Mouse (Mus musculus): ENCODE results near the gene Atox1.

Gene Atox1

DNA sequence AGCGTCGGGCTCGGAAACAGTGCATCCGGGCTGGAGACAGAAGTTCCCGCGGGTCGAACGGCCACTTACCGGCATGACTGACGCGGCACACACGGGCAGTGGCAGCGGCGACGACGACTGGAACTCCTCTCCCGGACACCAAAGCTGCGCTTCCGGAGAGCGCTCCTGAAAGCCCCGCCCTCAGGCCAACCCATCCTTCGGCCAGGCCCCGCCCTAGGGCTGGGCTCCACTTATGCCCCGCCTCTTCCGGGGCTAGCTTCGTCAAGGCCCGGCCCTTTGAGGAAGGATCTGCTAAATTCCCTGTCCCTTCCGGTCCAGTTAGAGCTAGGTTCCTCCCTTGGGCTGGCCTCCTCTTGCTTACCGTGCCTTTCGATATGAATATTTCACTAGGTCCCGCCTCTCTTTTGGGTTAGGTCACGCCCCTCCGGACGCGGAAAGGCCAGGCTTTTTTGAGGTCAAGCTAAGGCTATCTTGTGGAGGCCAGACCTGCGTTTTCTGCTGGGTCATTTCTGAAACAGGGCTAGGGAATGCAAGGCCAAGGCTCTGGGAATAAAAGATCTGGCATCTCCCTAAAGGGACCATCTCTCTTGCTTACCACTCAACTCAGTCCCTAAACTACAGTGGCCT, at the start of gene Atox1:
Gene Atox1, minus strand, starts transcription at position 221 of the 627 bp plus-strand sequence.
- DNase-seq (ENCODE audit: low read depth, low spot score), result peak; percentile 98

DNA sequence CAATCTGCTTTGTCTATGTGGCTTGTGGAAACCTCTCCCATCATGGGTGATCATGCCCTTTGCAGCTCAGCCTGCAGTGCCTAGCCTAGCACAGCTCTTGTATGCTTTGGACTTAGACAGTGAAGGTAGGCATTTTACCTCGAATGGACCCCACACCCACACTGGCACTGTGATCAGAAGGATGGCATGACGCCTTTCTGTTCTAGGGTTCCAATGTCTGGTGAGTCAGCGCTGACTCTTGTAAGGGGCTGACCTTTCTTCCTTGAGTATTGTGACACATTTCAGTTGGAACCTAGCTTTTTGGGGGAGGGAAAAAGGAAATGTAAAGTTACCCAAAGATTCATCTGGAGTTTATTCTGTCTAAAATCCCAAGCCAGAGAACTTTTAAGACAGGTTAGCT, 44.4 kb upstream of the Atox1 start:
- DNase-seq (ENCODE audit: low read depth, low spot score), result no peak

DNA sequence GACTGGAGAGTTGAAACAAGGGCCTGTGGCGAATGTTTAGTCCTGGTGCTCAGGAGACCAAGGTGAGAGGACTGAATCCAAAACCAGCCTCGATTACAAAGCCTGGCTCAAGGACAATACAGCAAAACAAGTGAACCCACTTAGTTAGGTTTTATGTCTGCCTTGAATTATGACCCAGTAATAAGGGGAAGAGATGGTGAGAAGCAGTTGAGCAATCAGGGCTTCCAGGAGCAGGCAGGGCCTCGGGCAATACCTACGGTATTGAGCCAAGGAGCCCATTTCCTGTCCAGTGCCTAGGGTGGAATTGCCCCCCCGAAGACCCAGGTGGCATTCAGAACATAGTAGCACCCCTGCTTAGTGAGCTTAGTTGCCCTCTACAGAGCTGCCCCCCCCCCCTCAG, 41.8 kb upstream of the Atox1 start:
- no peak for DNase-seq (ENCODE audit: low read depth, low spot score)

DNA sequence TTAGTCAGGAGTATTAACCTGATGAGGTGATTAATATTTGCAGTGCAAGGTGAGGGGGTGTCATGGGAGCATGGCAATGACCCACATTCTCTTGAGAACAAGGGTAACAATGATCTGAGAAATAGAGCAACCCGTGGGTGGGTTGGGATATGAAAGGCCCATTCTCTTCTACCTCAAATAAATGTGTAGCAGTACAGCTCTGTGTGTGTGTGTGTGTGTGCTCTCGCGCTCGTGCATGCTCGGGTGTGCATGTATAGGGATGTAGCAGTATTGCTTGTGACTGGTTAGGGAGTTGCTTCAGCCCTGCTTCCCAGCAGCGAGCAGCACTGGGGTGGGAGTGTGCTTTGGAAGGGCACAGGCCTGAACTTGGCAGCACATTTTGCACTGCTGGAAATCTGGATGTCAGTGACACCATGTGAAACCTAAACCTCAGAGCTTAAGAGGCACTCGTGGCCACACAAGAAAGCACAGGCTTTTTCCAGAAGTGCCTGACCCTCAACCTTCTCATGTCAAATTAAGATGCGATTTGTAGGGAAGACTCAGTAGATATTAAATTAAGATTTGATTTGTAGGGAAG, 41.0 kb upstream of the Atox1 start:
- peak; percentile 48 for DNase-seq (ENCODE audit: low read depth, low spot score)

DNA sequence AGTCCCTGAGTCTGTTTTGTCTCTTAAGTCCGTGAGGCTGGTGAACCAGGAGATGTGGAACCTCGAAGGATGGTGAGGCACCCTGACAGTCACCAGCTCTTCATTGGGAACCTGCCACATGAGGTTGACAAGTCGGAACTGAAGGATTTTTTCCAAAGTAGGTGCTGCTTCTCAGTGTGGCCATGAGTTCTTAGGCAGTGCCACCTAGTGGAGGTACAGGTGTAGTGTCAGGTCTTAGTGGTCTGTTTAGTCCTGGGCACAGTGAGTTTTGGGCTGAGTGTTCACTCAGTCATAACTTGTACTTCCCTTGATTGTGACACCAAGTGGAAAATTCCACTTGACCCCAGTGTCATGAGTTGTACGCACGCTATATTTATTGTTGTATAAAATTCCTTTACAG, 36.8 kb upstream of the Atox1 start:
- peak; percentile 78 for DNase-seq (ENCODE audit: low read depth, low spot score)

DNA sequence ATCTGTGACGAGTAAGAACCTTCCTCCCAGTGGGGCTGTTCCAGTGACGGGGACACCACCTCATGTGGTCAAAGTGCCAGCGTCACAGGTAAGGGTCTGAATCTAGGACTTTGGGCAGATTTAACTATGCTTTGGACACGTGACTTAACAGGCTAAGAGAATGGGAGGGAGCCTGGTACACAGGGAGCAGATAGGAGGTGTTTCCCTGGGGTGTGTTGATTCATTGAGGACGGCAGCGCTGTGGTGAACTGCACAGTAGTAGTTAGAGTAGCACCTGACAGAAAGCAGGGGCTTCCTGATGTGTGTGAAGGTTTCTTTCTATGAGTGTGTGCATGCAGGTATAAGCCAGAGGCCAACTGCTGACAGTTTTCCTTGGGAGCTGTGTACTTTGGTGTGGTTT, 35.1 kb upstream of the Atox1 start:
- no peak for DNase-seq (ENCODE audit: low read depth, low spot score)

DNA sequence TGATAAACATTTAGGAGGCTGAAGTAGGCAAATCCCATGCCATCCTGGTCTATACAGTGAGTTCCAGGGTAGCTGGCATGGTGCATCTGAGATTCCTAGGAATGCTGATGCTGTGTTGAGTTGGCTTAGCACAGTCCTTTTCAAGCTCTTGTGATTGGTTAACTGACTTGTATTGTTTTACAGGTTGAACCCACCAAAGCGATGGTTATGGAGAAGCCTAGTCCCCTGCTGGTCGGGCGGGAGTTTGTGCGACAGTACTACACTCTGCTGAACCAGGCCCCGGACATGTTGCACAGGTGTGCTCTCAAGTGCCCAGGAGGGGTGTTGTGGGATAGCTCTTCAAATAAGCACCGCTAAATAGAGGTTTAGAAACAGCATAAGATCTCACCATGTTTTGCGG, 24.4 kb upstream of the Atox1 start:
- no peak for DNase-seq (ENCODE audit: low read depth, low spot score)

DNA sequence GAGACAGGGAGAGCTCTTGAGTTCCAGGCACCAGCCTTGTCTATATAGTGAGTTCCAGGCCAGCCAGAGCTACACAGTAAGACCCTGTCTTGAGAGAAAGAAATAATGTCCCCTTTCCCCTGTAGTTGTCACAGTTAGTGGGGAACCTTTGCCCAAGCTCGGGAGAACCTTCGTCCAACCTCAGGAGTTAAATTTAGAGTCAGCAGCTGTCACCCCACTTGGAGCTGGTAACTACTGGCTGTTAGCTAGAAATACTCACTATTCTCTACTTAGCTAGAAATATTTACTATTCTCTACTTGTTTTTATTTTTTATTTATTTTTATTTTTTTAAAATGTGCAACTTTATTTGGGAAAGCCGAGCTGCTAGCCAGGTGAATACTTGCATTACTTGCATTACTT, 12.2 kb upstream of the Atox1 start:
- no peak for DNase-seq (ENCODE audit: low read depth, low spot score)

DNA sequence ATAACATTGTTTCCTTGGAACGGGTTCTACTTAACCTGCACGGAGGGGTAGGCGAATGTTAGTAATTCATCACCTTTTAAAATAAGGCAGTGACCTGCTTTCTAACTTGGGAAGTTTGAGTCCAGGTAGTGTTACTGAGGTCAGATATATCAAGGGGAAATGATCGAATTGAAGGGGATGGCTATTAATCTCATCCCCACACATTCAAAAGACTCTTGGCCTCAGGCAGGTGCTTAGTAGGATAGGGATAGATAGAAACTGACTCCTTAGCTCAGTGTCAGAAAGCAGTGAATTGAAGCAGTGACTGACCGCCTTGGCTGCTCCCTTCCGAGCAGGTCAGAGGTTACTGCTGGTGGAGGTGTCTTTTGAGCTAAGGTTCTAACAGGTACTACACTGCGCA, 10.4 kb upstream of the Atox1 start:
- DNase-seq (ENCODE audit: low read depth, low spot score), result no peak

DNA sequence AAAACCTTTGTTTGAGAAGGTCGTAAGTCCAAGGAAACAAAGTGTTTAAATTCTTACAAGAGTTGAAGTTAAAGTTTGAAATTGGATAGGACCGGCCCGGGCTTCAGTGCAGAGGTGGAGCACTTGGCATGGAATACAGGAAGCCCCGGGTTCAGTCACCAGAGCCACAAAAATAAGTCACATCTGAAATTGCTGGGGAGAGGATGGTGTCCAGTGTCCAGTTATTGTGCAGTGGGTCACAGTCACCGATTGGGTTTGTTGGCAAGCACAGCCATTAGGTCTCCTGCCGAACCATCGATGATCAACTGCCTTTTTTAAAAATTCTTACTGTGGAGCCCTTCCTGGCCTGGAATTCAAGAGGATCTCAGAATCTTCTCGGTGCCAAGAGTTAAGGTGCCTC, 9.7 kb upstream of the Atox1 start:
- no peak for DNase-seq (ENCODE audit: low read depth, low spot score)

DNA sequence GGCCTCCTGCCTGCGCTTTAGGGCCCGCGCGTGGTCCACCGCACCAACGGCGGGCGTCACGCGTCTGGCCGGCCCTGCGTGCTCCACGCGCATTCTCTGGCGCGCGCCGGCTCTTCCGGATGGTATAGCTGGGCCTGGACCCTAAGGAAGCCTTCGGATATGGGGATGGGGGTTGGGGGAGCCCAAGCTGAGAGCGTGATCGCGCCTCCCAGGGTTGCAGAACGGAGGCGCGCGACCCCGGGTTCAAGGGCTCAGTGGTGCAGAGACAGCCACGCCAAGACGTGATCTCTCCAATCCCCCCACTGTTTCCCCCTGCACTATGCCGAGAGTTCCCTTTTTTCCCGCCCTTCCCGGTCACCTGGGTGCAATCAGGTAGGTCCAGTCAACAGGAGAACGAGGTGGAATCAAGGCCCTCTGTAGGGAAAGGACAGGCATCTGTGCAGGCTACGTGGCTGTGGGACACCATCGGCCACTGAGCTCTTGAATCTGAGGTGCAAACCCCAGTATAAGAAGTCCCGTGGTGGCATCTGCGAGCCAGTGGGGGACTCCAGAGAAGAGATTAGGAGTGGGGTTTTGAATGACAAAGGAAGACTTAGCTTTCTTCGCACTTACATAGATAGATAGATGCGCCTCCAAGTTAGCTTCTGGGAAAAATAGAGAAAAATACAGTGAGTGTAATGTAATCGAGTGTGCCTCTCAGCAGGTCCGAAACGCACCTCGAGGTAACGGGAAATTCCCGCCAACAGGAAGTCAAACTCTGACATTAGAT, 9.1 kb upstream of the Atox1 start:
- DNase-seq (ENCODE audit: low read depth, low spot score), result peak; percentile 35

DNA sequence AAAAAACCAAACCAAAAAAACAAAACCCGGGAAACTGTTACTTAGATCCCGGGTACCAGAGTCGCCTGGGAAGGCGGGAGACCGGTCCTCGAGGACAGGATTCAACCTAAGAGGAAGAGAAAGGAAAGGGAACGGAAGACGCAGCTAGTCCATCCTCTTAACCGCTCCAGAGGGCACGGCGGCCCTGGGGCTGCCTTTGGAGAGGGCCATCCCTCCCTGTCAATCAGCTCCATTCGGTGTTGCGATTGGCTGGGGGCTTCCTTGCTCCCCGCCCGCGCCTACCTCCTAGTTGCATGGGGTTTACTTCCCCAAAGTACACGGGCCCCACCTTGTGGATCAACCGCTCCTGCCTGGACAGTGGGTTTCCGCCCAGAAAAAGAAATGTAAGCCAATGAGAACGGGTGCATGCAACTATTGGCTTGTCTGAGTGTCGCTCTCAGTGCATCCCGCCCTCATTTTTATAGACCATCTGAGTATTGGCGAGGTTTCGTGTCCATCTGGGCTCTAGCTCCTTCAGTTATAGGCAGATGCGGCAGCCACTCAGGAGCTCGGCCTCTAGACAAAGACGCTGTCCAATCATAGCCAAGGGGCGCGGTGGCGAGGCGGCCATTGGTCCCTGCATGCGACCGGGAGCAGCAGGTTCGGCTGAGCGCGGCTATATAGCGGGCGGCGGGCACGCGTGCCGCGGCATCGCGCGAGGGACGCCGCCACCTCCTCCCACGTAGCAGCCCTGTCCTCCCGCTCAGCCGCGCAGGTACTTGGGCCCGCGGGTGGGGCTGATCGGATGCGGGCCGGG, 8.2 kb upstream of the Atox1 start, which contains the start of gene G3bp1:
Gene G3bp1, plus strand, starts transcription at position 638 of the 796 bp plus-strand sequence.
- peak; percentile 100 for DNase-seq (ENCODE audit: low read depth, low spot score)

DNA sequence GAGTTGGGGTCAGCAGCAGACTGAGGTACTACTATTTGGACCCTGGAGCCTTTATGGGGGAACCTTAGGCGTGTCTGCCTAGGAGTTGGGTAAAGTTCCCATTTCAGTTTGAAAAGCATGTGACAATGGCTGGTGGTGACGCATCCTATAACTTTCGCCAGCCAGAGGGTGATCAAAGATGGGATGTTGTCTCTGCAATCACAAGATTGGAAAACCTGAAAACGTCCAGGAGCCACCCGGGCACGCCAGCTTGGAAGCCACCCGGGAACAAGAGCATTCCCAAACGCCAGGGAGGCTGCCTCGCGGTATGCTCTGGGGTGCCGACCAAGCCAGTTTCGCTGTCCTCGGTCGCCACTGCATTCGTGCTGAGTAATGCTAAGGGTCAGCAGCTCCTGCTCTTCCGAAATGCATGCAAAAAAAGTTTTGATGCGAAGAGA, 7.6 kb upstream of the Atox1 start:
- DNase-seq (ENCODE audit: low read depth, low spot score), result no peak

DNA sequence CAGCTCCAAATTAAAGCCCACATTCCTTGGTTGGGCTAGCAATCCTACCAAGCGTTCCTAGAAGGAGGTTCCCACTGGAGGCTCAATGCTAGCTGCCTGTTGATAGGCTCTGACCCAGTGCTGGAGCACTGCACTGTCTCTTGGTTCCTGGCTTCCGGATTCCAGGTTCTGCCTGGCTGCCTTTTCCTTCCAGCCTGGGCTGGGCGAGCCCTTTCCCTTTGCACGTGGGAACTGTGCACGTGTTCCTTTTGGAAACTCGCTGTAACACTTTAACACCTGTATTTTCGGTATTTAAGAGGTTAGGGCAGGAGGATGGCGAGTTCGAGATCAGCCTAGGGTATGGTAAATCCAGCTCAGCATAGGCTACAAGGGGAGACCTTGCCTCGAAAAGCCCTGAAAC, 7.0 kb upstream of the Atox1 start:
- no peak for DNase-seq (ENCODE audit: low read depth, low spot score)

DNA sequence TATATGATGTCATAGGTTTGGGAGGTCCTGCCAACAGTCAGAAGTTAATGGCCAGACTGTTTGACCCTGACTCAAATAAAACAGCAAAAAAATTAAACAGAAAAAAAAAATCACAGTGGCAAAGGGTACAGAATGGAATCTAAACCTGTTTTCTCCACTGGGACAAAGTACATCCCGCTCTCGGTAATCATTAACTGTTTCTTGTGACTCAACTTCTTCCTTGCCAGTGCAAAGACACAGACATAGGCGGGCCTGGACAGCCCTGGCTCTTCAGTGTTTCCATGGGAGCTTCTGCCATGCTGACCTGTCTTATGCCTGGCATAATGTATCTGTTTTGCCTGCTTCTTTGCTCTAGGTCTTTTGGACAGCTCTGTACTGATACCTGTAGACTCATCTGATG, 4.1 kb upstream of the Atox1 start:
- DNase-seq (ENCODE audit: low read depth, low spot score), result no peak

DNA sequence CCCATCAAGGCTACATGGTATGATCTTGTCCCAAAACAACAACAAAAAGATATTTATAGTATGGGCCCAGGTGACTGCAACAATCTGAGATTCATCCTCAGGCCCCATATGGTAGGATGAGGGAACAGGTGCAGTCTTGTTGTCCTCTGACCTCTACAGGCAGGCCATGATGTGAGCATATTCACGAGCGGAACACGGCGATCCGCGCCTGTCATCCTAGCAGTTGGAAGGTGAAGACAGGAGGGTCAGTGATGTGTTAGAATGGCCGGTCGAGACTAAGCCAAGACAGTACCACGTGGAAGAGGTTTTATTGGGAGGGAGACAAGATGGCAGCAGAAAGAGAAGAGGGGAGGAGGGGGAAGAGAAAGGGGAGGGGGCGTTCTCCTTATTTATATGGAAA, 3.7 kb upstream of the Atox1 start:
- no peak for DNase-seq (ENCODE audit: low read depth, low spot score)

DNA sequence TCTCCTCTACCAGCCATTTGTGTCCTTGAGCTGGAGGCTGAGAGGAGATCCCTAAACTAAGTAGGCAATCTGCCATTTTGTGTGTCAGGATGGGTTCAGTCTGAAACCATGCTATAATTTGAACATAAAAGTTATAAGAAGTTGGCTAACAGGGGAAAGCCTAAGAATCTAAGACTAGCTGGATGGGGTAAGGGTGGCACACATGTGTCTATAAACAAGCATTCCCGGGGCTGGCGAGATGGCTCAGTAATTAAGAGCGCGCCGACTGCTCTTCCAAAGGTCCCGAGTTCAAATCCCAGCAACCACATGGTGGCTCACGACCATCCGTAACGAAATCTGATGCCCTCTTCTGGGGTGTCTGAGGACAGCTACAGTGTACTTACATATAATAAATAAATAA, 1.1 kb upstream of the Atox1 start:
- DNase-seq (ENCODE audit: low read depth, low spot score), result no peak

DNA sequence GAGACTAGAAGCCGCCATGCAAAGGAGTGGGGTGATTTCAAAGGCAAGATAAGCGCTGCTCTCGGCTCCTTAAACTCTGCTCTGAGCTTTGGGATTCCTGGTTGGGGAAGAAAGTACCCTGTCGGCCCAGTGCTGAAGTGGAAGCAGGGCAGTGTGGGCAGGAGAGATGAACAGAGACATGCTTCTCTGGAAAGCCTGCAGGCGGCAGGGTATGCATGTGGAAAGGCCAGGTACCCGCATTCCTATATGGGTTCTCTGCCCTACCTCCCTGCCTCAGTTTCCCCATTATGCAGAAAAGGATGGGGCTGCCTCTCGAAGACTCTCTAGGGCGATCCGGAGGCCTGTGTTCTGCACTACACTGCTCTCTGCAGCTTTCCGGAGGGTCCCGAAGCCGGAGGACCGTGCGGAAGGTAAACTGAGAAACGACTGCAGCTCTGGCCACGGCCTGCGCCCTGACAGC, 450 bp downstream of the Atox1 start:
- DNase-seq (ENCODE audit: low read depth, low spot score), result peak; percentile 50

DNA sequence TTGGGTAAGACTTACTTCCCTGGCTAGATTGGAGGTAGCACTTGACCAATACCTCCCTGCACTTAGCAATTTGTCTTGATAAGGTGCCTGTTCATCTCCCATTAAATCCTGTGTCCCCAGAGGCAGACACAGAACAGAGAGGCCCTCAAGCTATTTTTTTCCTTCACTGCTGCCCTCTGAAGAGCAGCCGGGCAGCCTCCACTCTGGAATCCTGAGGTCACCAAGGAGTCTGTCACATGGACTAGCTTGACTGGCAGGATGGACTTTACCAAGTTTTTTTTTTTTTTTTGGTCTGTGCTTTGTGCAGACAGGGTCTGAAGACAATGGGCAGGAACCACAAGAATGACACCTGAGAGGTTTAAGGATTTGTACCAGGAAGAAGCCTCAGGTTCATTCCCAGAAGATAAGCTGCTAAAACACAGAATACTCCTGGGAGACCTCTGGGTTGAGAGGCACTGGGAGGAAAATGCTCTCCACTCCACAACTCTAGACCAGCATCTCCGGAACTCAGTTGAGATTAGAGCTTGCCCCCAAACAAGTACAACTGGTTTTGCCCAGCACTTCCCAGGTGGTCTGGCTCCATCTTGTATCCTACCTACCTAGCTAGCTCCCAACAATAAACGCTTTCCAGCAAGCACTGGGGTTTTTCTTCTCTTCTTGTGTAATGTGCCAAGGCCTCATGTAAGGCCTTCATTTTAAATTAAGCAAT, 1.0 kb downstream of the Atox1 start:
- DNase-seq (ENCODE audit: low read depth, low spot score), result no peak

DNA sequence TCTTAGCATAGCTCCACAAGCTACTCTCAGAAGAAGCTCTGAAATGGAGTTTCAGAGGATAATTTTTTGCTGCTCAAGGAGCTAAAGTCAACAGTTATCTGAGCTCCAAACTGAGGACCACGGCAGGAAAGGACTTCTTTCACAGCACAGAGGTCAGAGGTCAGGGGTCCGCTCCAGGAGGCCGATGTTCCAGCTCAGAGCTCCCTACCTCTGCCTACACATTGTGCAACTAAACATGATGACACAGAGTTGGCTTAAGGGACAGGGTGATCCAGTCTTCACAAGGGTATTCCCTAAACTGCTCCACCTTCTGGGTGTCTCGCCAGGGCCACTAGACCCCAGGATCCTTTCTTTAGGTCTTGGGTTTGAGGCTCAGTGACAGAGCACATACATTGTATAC, 2.5 kb downstream of the Atox1 start:
- DNase-seq (ENCODE audit: low read depth, low spot score), result no peak

DNA sequence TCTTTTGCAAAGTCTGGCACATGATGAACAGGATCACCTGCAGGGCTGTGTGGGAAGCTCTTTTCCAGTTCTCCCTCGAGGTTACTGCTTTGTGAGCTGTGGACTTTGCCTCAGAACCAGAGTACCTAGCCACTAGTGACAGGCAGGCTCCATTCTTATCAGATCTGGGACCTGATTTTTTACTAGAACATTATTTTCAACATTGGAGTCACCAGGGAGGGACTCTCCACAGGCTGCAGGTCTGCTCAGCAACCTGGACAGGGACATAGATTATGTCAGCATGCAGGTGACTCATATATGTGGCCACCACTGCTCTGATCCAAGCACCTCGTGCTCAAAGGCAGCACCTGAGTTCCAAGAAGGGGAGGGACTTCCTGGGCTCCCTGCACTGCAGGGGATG, 5.9 kb downstream of the Atox1 start:
- DNase-seq (ENCODE audit: low read depth, low spot score), result no peak

Measured in brain, adult 2 months (tissue).